Mouse (Mus musculus) lung, adult 2 months (tissue): ENCODE measurements around the gene Cfap299.

Experiments used
- CTCF ChIP-seq: fragments of 200-500 bp; IDR thresholded peaks from 2 replicates; pipeline ENCODE4 v1.5.1; 2011; ENCODE audit warnings: mild to moderate bottlenecking, low read length, control low read depth; ENCODE audit not compliant: insufficient read depth
- POLR2A ChIP-seq: fragments of 200-500 bp; IDR thresholded peaks from 2 replicates; pipeline ENCODE4 v1.6.1; 2011; ENCODE audit warnings: low read depth, mild to moderate bottlenecking, control low read depth, low read length, borderline replicate concordance; ENCODE audit errors: extremely low read depth

GRCm38 (mm10) chr5:98778588-98778987 is 449.5 kb downstream of the Cfap299 start:
- TF ChIP-seq CTCF = no peak
- TF ChIP-seq POLR2A = no peak
